Mouse (Mus musculus) gastrocnemius, postnatal 14 days (tissue): ENCODE results near the gene Ankrd28. TPM values are rescaled to one million over a fixed set of nuclear protein-coding genes. Genes with fewer than 3 reads are reported as not detected.
"Not testable (repeated sequence)": the region's sequence is repeated elsewhere in the genome, so short reads cannot be mapped to it uniquely, and the experiment has no call there.

Experiments used
- DNase-seq: peaks from one replicate; pipeline ENCODE4 v3.0.0; 2021; ENCODE audit warnings: mixed read lengths
- intact Hi-C: fragments of 180-260 bp; cut with DNase I; formaldehyde crosslinking; loops from one replicate; pipeline ENCODE4 v1.15.1; 2025; ENCODE audit warnings: low total_unique reads
- long read RNA-seq, 2 experiments: library from polyadenylated mRNA; stranded (forward); transcript quantifications; one replicate each; pipeline ENCODE4 v2.0.0; 2021
- total RNA-seq, 2 experiments: library from RNA; stranded (reverse); gene quantifications; 2 replicates each; pipeline ENCODE4 v1.2.3; 2021

Gene Ankrd28
- total RNA-seq = 10 to 100 TPM; 35.8 to 38.4 TPM
- long read RNA-seq, experiment 1, full-length matches to known transcripts = 6 of 13 reads
- long read RNA-seq, experiment 1, partial matches to known transcripts = 2 of 13 reads
- long read RNA-seq, experiment 1, other reads (novel, unspliced or antisense) = 5 of 13 reads
- long read RNA-seq, experiment 2, full-length matches to known transcripts = 19 of 29 reads
- long read RNA-seq, experiment 2, partial matches to known transcripts = 5 of 29 reads
- long read RNA-seq, experiment 2, other reads (novel, unspliced or antisense) = 5 of 29 reads

GRCm38 (mm10) chr14:31830571-31831369 is at the start of gene Ankrd28:
Ankrd28 (minus strand) TSS chr14:31830651.
- DNase-seq = peak; percentile 95
- intact Hi-C loops = no loop called here

- intact Hi-C loops = no loop called here
- DNase-seq = no peak
Observed at GRCm38 (mm10) chr14:31879456-31879855, 49.0 kb upstream of the Ankrd28 start.

DNA sequence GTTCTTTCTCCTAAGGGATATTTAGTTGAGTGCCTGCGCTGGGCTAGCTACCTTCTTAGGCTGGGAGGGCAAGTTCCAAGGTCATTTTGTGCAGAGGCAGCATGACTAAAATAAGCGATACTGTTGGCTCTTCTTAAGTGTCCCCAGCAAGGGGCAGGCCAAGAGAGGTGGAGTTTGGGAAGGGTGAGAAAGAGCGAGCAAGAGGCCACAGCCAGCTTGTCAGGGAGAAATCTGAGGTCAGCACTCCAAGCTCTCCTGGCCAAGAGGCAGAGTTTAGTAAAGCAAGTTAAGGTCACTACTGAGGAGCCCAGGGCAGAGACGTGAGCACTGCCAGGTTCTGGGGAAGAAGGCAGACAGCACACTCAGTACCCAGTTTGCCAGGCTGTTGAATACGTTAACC is 41.7 kb upstream of the Ankrd28 start:
- peak; percentile 59 for DNase-seq
- intact Hi-C loops = no loop called here

DNA sequence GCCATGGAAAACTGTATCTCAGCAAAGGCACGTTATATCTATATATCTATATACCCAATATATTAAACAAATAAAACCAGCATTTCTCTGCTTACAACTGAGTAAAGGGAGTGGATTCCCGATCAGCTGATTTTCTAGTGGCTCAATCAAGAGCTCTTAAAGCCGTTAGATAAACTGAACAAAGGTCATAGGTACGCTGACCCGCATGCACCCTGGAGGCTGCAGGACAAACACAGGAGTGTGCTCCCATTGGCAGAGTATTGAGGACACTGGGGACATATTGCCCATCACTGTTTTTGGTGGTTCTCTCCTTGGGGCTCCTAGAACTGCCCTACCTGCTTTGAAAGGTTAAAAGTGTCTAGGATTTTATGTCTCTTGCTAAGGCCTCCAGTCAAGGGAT is 40.0 kb upstream of the Ankrd28 start:
- intact Hi-C loops = no loop called here
- no peak for DNase-seq

GRCm38 (mm10) chr14:31868591-31868990 is 38.1 kb upstream of the Ankrd28 start:
- intact Hi-C loops = no loop called here
- no peak for DNase-seq

GRCm38 (mm10) chr14:31866366-31866765 is 35.9 kb upstream of the Ankrd28 start:
- intact Hi-C loops, DNase-seq: not testable (repeated sequence)

DNA sequence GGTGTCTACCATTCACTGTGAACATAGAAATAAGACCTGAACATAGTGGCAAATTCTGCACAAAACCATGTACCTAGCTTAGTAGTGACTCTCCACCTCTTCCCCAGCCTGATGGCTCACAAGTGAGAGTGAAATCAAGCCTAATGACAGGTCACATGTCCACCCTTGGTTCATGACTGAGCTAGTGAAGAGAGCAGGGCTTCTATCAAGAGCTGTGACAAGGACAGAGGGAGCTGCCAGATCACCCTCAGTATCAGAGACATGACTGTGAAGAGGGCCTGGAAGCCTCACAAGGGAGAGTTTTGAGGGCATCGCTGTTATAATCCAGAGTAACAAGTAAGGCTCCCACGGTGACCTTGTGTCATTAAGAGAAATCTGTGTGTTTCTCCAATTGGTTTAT is 28.2 kb upstream of the Ankrd28 start:
- intact Hi-C loops = no loop called here
- DNase-seq = no peak

DNA sequence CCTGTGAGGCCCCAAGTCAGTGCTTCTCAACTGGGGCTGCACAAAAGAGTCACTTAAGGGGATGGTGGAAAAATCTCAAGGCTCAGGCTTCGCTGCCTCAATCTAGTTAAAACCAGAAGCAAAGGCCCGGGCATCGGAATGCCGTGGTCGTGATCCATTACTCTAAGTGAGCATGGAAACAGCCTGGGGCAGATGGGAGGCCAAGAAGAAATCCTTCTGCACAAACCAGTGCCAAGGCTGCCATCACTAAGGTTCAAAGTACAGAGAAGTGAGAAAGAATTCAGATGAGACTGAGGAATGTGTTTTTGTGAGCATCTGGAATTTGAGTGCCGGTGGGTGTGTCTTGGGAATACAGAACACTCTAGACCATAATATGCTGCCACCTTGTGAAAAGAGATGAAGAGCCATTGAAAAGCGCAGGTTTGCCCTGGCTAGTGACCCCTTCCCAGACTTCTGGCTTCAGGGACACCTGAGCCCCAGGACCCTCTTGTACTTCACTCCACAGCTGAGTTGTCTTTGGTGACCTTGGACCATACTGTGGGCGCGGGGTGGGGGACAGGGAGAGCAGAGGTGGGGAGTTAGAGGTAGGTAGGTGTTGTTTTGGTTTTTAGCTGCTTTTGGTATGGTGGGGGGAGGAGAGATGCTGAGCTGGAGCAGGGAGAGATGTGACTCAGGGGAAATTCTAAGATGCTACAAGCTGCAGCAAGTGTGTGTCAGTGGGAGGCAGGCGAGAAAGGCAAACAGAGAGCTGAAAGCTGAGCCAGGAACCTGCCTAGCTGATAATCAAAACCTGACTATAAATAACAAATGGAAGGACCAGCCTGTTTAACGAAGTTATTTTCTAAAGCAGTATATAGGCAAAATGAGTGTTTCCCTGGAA is 26.9 kb upstream of the Ankrd28 start:
- intact Hi-C loops = no loop called here
- no peak for DNase-seq

GRCm38 (mm10) chr14:31856007-31856406 is 25.6 kb upstream of the Ankrd28 start:
- DNase-seq = no peak
- intact Hi-C loops = no loop called here

GRCm38 (mm10) chr14:31854667-31855066 is 24.2 kb upstream of the Ankrd28 start:
- intact Hi-C loops = no loop called here
- DNase-seq = no peak

- intact Hi-C loops = no loop called here
- no peak for DNase-seq
Observed at GRCm38 (mm10) chr14:31843571-31843970, 13.1 kb upstream of the Ankrd28 start.

DNA sequence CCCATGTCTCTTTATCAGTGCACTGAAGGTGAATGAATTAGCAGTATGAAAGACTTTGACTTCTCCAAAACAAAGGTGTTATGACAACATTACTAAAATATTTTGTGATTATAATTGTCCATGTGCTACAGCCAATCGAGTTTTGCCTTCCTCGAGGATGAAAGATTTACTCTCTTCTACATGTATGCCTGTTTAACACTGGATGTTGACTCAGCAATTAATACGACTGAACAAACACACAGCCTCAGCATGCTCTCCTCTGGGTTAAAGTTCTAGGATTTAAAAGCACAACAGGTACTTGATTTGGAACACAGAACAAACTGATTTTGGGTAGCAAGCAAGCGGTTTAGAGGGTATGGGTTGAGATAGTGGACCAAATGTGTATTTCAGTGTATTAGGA is 1.6 kb upstream of the Ankrd28 start:
- intact Hi-C loops = no loop called here
- no peak for DNase-seq

GRCm38 (mm10) chr14:31831370-31831712 is 890 bp upstream of the Ankrd28 start:
- peak; percentile 7 for DNase-seq
- intact Hi-C loops = no loop called here

- DNase-seq = peak; percentile 47
- intact Hi-C loops = no loop called here
Observed at GRCm38 (mm10) chr14:31829761-31830562, 489 bp downstream of the Ankrd28 start.

DNA sequence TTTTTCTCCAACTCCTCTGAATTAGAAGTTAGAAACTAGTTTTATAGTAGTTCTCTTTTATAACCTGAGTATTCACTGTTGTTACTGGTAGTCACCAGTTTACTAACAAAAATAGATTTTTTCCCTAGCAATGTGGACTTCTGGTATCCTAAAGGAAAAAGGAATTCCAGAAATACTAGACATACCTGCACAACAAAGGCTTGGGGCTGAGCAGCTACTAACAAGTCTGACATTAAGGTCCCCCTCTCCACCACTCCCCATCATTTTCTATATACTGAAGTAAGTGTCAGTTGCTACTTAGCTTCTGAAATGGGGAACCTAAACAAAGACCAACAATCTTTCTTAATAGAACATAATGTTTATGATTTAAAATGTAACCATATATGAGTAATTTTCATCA is 3.2 kb downstream of the Ankrd28 start:
- no peak for DNase-seq
- intact Hi-C loops = no loop called here

GRCm38 (mm10) chr14:31809942-31810341 is 20.5 kb downstream of the Ankrd28 start:
- DNase-seq = no peak
- intact Hi-C loops = loop anchor here (10.0 kb wide), 1 partner anchor 245 kb away; no protein-coding TSS in a partner anchor

- intact Hi-C loops = loop anchor here (10.0 kb wide), 1 partner anchor 251 kb away; no protein-coding TSS in a partner anchor
- no peak for DNase-seq
Observed at GRCm38 (mm10) chr14:31803791-31804190, 26.7 kb downstream of the Ankrd28 start.

GRCm38 (mm10) chr14:31800976-31801375 is 29.5 kb downstream of the Ankrd28 start:
- DNase-seq = no peak
- intact Hi-C loops = loop anchor here (10.0 kb wide), 1 partner anchor 254 kb away; no protein-coding TSS in a partner anchor

- no peak for DNase-seq
Observed at GRCm38 (mm10) chr14:31800446-31800845, 30.0 kb downstream of the Ankrd28 start.

More at GRCm38 (mm10) chr14:31800446-31800845, 30.0 kb downstream of the Ankrd28 start:
- intact Hi-C loops = loop anchor here (10.0 kb wide), 1 partner anchor 254 kb away; no protein-coding TSS in a partner anchor
